Mouse (Mus musculus) lung, embryonic 16.5 days (tissue): ENCODE measurements around the gene Nav2. TPM values are rescaled to one million over a fixed set of nuclear protein-coding genes. Genes with fewer than 3 reads are reported as not detected.

Experiments
- ATAC-seq: fragments of 200-750 bp; cut with Nextera tagmentation; 2 replicates; pipeline ENCODE4 v1.8.0; 2017; ENCODE audit warnings: low read depth, mild to moderate bottlenecking, moderate library complexity
- H3K27ac ChIP-seq: fragments of 300-500 bp; sonication (generic); 2 replicates; pipeline ENCODE4 v1.5.1; 2014; ENCODE audit warnings: mild to moderate bottlenecking, control low read depth, low read length
- H3K27me3 ChIP-seq: fragments of 300-500 bp; sonication (generic); 2 replicates; pipeline ENCODE4 v1.6.1; 2014; ENCODE audit warnings: low read depth, low read length, mixed read lengths; ENCODE audit not compliant: control insufficient read depth, insufficient read depth
- H3K36me3 ChIP-seq: fragments of 300-500 bp; sonication (generic); 2 replicates; pipeline ENCODE4 v1.6.1; 2014; ENCODE audit warnings: low read length; ENCODE audit not compliant: control insufficient read depth, insufficient read depth
- H3K4me1 ChIP-seq: fragments of 300-500 bp; sonication (generic); replicated peaks from 2 replicates; pipeline ENCODE4 v1.6.1; 2014; ENCODE audit warnings: low read length, mixed read lengths; ENCODE audit not compliant: control insufficient read depth, insufficient read depth
- H3K4me2 ChIP-seq: fragments of 300-500 bp; sonication (generic); 2 replicates; pipeline ENCODE4 v1.6.1; 2014; ENCODE audit warnings: low read depth, low read length, control low read depth
- H3K4me3 ChIP-seq: fragments of 300-500 bp; sonication (generic); 2 replicates; pipeline ENCODE4 v1.5.1; 2014; ENCODE audit warnings: mild to moderate bottlenecking, low read length, control low read depth
- H3K9ac ChIP-seq: fragments of 300-500 bp; sonication (generic); 2 replicates; pipeline ENCODE4 v1.6.1; 2014; ENCODE audit warnings: low read length, control low read depth
- H3K9me3 ChIP-seq: fragments of 300-500 bp; sonication (generic); 2 replicates; pipeline ENCODE4 v1.6.1; 2016; ENCODE audit warnings: low read length; ENCODE audit not compliant: control insufficient read depth
- WGBS: fragments of 180-500 bp; shearing (Covaris S2); extraction: QIAGEN DNeasy Blood & Tissue Kit; methylation state at CpG from one replicate; pipeline ENCODE4 v1.1.7; 2014; 5-methylcytosine and 5-hydroxymethylcytosine counted together
- polyA plus RNA-seq: library from polyadenylated mRNA; unstranded; fragments of >200 nt; fragmentation: Nextera tagmentation; extraction: Ambion mirVana; gene quantifications from 2 replicates; pipeline ENCODE4 v1.2.1, GENCODE M21; 2015

Nav2 gene
- polyA plus RNA-seq, 1 experiment from 2014 or later: 27.3 TPM

DNA sequence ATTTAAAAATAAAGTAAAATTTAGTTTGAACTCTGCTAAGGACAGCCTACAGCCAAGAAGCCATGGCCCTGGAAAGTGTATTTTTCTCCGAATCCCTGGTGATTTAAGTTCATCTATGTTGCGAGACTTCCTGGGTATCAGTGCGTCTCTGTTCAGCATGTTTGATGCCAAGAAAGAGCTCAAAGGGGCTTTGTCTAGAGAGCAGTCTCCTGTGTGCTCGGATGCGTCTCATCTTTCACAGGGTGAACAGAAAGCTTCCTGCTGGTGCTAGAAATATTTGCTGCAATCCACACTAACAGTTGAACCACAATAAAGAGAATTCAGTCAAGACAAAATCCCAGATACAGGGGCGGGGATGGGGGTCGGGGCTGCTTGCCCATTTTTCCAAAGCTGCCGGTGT lies 572.4 kb downstream of the Nav2 start:
- H3K4me1 ChIP-seq: peaks cover 45% of the 10 kb centered on the region
- no peaks in the 10 kb centered on the region for H3K27me3 ChIP-seq
- ATAC-seq: no peak
- no peak overlapping the region for H3K4me2 ChIP-seq
- WGBS: 53% methylated on average over 8 of the region's 8 CpGs
- no peak overlapping the region for H3K4me3 ChIP-seq
- H3K36me3 ChIP-seq: peaks cover 2% of the 10 kb centered on the region; the same call in 1 of the 2 replicates
- no peak overlapping the region for H3K9ac ChIP-seq
- H3K9me3 ChIP-seq: no peaks in the 10 kb centered on the region
- H3K27ac ChIP-seq: no peak overlapping the region

DNA sequence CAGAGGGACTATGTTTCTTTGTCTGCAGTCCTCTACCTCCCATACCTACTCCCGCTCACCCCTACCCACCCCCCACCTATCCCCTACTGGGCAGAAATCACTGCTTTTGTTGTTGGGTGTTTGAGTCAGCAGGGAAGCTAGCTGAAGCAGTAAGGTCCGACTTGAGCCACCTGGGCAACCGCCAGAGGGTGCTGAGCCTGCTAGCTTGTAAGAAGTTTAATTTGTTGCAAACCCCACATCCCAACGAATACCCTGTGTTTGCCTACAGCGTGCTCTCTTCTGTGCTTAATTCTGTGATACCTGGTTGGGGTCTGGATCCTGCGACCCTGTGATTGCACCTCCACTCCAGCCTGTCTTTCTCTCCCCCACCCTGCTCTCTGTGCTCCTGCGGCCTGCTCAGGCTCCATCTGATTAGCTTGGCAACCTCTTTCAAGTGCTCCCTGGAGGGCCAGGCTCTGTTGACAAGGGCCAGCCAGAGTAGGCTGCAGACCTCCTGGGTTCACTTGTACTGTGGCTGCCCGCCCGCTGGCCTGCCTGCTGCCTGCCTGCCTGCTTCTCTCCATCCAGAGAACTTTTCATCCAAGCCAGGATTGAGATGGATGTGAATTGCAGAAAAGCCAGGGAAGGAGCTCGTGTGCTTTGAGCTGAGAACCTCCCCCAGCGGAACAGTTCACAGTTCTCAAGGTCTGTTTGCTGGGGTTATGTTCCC lies 575.7 kb downstream of the Nav2 start:
- Histone ChIP-seq H3K9me3 (no peaks in the 10 kb centered on the region), H3K36me3 (peaks cover 2% of the 10 kb centered on the region; the same call in 1 of the 2 replicates), H3K4me1 (peaks cover 23% of the 10 kb centered on the region), H3K4me3 (no peak overlapping the region), H3K9ac (peak overlapping the region; percentile 2; the same call in 1 of the 2 replicates), H3K27ac (peak overlapping the region; percentile 51), H3K4me2 (no peak overlapping the region), H3K27me3 (no peaks in the 10 kb centered on the region)
- WGBS: 27% methylated on average over 11 of the region's 11 CpGs
- ATAC-seq: peak; percentile 86

DNA sequence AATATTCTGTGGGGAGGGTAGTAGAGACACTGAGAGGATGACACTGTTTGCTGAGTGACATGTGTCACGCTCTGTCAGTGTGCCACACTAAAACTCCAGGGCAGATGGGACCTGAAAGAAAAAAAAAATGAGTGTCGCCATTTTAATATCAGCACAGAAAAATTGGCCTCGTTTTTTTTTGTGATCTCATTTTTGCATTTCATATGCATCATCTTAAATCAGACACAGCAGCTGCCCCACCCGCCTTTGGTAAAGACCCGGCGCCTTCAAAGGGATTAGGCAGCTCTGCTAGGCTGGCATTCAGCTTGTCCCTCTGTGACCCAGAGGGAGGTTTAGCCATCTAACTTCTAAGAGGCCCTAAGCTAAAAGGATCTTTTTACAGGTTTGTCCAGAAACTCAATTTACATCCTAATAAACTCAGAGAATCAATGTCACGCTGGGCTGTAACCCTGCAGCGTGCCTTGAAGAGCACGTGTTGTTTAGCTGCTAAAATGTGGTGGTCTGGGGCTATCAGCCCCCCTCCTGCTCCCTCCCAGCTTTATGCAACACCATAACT lies 576.9 kb downstream of the Nav2 start:
- H3K9ac ChIP-seq: no peak overlapping the region
- H3K36me3 ChIP-seq: no peaks in the 10 kb centered on the region
- H3K9me3 ChIP-seq: no peaks in the 10 kb centered on the region
- peak overlapping the region; percentile 63 for H3K27ac ChIP-seq
- peak overlapping the region; percentile 35 for H3K4me2 ChIP-seq
- H3K4me1 ChIP-seq: peaks cover 21% of the 10 kb centered on the region
- no peaks in the 10 kb centered on the region for H3K27me3 ChIP-seq
- H3K4me3 ChIP-seq: no peak overlapping the region
- ATAC-seq: no peak
- WGBS: 49% methylated on average over 9 of the region's 9 CpGs

DNA sequence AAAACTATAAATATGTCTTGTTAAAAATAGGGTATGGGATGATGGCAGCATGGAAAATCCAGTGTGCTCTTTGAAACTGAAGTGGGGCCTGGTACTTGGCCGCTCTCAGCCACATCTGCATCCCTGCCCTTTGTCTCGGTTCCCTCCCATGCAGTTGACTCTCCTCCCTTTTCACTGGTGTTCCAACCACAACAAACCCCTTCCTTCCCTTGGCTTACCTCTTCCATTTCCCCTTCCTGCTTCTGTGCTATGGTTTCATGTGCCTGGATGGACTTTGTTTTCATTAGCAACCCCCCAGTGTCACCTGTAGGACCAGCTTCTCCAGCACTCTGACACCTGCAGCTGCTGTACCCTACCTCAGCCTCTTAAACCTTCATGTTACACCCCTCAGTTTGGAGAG lies 578.8 kb downstream of the Nav2 start:
- no peak overlapping the region for H3K27ac ChIP-seq
- H3K36me3 ChIP-seq: no peaks in the 10 kb centered on the region; the same call in 1 of the 2 replicates
- peaks cover 21% of the 10 kb centered on the region for H3K4me1 ChIP-seq
- no peak for ATAC-seq
- H3K27me3 ChIP-seq: no peaks in the 10 kb centered on the region
- no peaks in the 10 kb centered on the region for H3K9me3 ChIP-seq
- no peak overlapping the region for H3K9ac ChIP-seq
- 83% methylated on average over 2 of the region's 2 CpGs for WGBS
- H3K4me2 ChIP-seq: no peak overlapping the region
- no peak overlapping the region for H3K4me3 ChIP-seq

DNA sequence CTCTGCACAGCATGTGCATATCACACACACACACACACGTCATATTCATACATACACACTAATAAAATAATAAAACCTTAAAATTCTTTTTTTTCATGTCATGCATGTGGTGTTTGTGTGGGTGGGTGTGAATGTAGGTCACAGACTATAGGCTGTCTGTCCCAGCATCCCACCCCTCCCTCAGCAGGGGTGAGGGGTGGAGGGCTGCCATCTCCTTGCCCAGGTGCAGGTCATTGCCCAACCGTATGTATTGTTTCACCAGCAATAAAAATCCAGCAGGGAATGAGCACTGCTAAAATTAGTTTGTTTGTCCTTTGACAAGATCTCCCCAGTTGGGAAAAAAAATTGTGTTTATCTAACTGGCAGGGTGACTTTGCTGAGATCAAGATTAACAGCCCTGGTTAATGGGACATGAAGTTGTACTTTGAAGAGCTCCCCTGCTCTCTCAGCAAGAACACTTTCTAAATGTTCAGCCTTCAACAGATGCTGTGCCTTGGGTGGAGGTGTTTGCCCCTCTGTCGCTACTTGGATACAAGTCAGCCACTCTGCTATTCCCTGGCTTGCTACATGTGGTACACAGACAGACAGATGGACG lies 580.1 kb downstream of the Nav2 start:
- H3K9me3 ChIP-seq: no peaks in the 10 kb centered on the region
- H3K36me3 ChIP-seq: peaks cover 3% of the 10 kb centered on the region; the same call in 1 of the 2 replicates
- H3K4me2 ChIP-seq: no peak overlapping the region
- H3K9ac ChIP-seq: no peak overlapping the region
- no peak overlapping the region for H3K27ac ChIP-seq
- peaks cover 21% of the 10 kb centered on the region for H3K4me1 ChIP-seq
- no peak overlapping the region for H3K4me3 ChIP-seq
- no peaks in the 10 kb centered on the region for H3K27me3 ChIP-seq
- 45% methylated on average over 4 of the region's 4 CpGs for WGBS
- ATAC-seq: no peak

DNA sequence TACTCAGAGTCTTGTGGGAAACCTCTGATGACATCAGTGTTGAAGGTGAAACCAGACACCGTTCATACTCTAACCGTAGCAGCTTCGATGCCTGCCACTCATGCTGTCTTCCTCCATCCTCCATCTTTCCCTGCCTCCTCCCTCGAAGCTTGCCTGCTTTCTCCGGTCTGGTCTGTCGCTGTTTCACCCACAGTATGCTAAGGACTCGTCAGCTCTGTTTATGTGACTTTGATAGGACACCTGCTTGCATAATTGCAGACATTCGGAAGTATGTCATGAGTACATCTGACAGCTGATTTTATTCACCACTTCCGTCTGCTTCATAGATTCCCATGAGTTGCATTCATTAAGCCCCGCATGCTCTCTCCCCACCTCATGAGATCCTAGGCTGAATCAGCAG lies 582.3 kb downstream of the Nav2 start:
- H3K9me3 ChIP-seq: no peaks in the 10 kb centered on the region
- WGBS: 61% methylated on average over 10 of the region's 10 CpGs
- no peaks in the 10 kb centered on the region for H3K27me3 ChIP-seq
- peaks cover 3% of the 10 kb centered on the region; the same call in 1 of the 2 replicates for H3K36me3 ChIP-seq
- H3K4me3 ChIP-seq: no peak overlapping the region
- no peak overlapping the region for H3K4me2 ChIP-seq
- no peak for ATAC-seq
- no peak overlapping the region for H3K27ac ChIP-seq
- peaks cover 8% of the 10 kb centered on the region for H3K4me1 ChIP-seq
- H3K9ac ChIP-seq: no peak overlapping the region

DNA sequence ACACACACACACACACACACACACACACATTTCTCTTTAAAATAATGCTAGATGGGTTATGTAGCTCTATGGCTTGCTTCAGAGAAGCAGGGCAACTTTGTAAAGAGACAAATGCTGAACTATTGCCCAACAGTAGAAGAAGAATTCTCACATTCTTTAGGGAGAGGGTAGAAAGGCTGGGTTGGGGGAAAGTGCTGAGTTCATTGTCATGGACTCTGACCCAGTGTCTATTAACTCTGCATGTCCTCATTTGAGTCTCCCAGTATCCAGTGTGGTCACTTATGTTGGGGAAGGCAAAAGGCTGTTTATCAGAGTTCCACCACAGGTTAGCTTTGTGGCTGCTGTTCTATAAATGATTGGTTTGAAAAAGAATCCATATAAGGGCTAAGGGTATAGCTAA lies 584.1 kb downstream of the Nav2 start:
- H3K4me3 ChIP-seq: no peak overlapping the region
- no peak overlapping the region for H3K4me2 ChIP-seq
- no peaks in the 10 kb centered on the region for H3K27me3 ChIP-seq
- H3K27ac ChIP-seq: no peak overlapping the region
- peaks cover 22% of the 10 kb centered on the region for H3K4me1 ChIP-seq
- H3K36me3 ChIP-seq: peaks cover 3% of the 10 kb centered on the region; the same call in 1 of the 2 replicates
- H3K9ac ChIP-seq: no peak overlapping the region
- ATAC-seq: no peak
- no peaks in the 10 kb centered on the region for H3K9me3 ChIP-seq

DNA sequence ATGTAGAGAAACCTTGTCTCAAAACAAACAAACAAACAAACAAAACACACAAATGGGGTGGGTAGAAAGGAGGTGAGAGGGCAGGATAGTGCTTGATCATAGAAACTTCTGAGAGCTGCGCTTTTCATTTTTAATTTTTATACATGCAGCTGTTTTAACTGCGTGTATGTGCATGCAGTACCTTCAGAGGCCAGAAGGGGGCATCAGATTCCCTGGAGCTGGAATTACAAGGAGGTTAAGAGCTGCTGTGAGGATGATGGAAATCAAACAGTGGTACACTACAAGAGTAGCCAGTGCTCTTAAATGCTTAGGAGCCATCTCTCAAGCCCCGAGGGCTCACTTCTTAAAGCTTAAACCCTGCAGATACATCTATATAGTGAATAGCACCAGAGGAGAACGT lies 584.7 kb downstream of the Nav2 start:
- H3K9me3 ChIP-seq: no peaks in the 10 kb centered on the region
- H3K9ac ChIP-seq: no peak overlapping the region
- peaks cover 3% of the 10 kb centered on the region; the same call in 1 of the 2 replicates for H3K36me3 ChIP-seq
- H3K27me3 ChIP-seq: no peaks in the 10 kb centered on the region
- H3K27ac ChIP-seq: no peak overlapping the region
- H3K4me3 ChIP-seq: no peak overlapping the region
- ATAC-seq: no peak
- H3K4me1 ChIP-seq: peaks cover 22% of the 10 kb centered on the region
- WGBS: 90% methylated on average over 4 of the region's 4 CpGs
- no peak overlapping the region for H3K4me2 ChIP-seq

DNA sequence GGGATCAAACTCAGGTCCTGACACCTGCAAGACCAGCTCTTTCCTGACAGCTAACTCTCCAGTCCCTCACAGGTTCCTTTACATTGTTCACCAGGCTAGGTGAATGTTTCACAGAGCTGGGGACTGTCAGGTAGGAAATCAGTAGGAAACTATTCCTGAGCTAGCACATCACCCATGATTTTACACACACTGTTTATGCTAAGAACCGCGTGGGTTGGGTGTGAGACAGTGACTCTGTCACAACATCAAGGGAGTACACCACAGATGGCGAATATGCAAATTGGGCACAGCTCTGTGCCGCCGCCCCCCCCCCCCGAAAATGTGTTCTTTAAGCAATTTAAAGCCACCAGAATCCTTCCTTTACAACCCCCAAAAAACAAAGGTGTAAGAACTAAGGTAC lies 586.1 kb downstream of the Nav2 start:
- 81% methylated on average over 6 of the region's 6 CpGs for WGBS

More for the DNA sequence above, 586.1 kb downstream of the Nav2 start:
- H3K9ac ChIP-seq: no peak overlapping the region
- H3K4me2 ChIP-seq: no peak overlapping the region
- no peak overlapping the region for H3K4me3 ChIP-seq
- ATAC-seq: no peak
- peaks cover 22% of the 10 kb centered on the region for H3K4me1 ChIP-seq
- peaks cover 3% of the 10 kb centered on the region; the same call in 1 of the 2 replicates for H3K36me3 ChIP-seq
- H3K27ac ChIP-seq: no peak overlapping the region
- H3K27me3 ChIP-seq: no peaks in the 10 kb centered on the region
- no peaks in the 10 kb centered on the region for H3K9me3 ChIP-seq
